Mouse (Mus musculus): Measurements from ENCODE around the gene Limk2.
A peak's percentile ranks its signal among the peaks of the same experiment; 100 is the strongest.

The Limk2 gene

GRCm38 (mm10) chr11:3333111-3333695, 75.8 kb downstream of the Limk2 start:
- no peak for DNase-seq (ENCODE audit: low read depth)

GRCm38 (mm10) chr11:3331756-3332642, 77.0 kb downstream of the Limk2 start:
- DNase-seq (ENCODE audit: low read depth) = peak; percentile 98

GRCm38 (mm10) chr11:3330991-3331750, 77.8 kb downstream of the Limk2 start:
- peak; percentile 64 for DNase-seq (ENCODE audit: low read depth)

GRCm38 (mm10) chr11:3330566-3330965, 78.4 kb downstream of the Limk2 start:
- DNase-seq (ENCODE audit: low read depth) = peak; percentile 86

GRCm38 (mm10) chr11:3329891-3330451, 79.0 kb downstream of the Limk2 start, which contains the start of gene Pik3ip1:
TSS of gene Pik3ip1 (plus strand) at chr11:3330401.
- DNase-seq (ENCODE audit: low read depth) = no peak

GRCm38 (mm10) chr11:3328806-3329775, 79.9 kb downstream of the Limk2 start:
- DNase-seq (ENCODE audit: low read depth) = peak; percentile 46

GRCm38 (mm10) chr11:3328271-3328670, 80.7 kb downstream of the Limk2 start:
- DNase-seq (ENCODE audit: low read depth) = peak; percentile 86

GRCm38 (mm10) chr11:3318286-3318685, 90.7 kb downstream of the Limk2 start:
- no peak for DNase-seq (ENCODE audit: low read depth)

GRCm38 (mm10) chr11:3314148-3314547, 94.8 kb downstream of the Limk2 start:
- DNase-seq (ENCODE audit: low read depth) = peak; percentile 60

GRCm38 (mm10) chr11:3313294-3313693, 95.7 kb downstream of the Limk2 start:
- DNase-seq (ENCODE audit: low read depth) = peak; percentile 69

- DNase-seq (ENCODE audit: low read depth) = no peak
Observed at GRCm38 (mm10) chr11:3311586-3312347, 97.2 kb downstream of the Limk2 start.

GRCm38 (mm10) chr11:3310789-3311585, 98.0 kb downstream of the Limk2 start:
- DNase-seq (ENCODE audit: low read depth) = peak; percentile 40

GRCm38 (mm10) chr11:3309884-3310283, 99.1 kb downstream of the Limk2 start:
- DNase-seq (ENCODE audit: low read depth) = peak; percentile 70

- no peak for DNase-seq (ENCODE audit: low read depth)
Observed at GRCm38 (mm10) chr11:3307875-3308274, 101.1 kb downstream of the Limk2 start.

GRCm38 (mm10) chr11:3305821-3306220, 103.2 kb downstream of the Limk2 start:
- no peak for DNase-seq (ENCODE audit: low read depth)

GRCm38 (mm10) chr11:3302792-3303191, 106.2 kb downstream of the Limk2 start:
- DNase-seq (ENCODE audit: low read depth) = no peak

GRCm38 (mm10) chr11:3302385-3302784, 106.6 kb downstream of the Limk2 start:
- DNase-seq (ENCODE audit: low read depth) = no peak

- no peak for DNase-seq (ENCODE audit: low read depth)
Observed at GRCm38 (mm10) chr11:3301075-3301474, 107.9 kb downstream of the Limk2 start.

- DNase-seq (ENCODE audit: low read depth) = no peak
Observed at GRCm38 (mm10) chr11:3298813-3299185, 110.2 kb downstream of the Limk2 start.
